Mouse (Mus musculus) ES-Bruce4 (cell line): ENCODE measurements around the gene Rcn3. TPM values are rescaled to one million over a fixed set of nuclear protein-coding genes. Genes with fewer than 3 reads are reported as not detected.

Experiments
- H3K27ac ChIP-seq: 2 replicates; pipeline ENCODE4 v1.5.1; 2012; ENCODE audit warnings: low read length, inconsistent platforms; ENCODE audit not compliant: insufficient read depth
- H3K27me3 ChIP-seq: 2 replicates; pipeline ENCODE4 v1.6.1; 2012; ENCODE audit warnings: mild to moderate bottlenecking, low read length, inconsistent platforms; ENCODE audit not compliant: control insufficient read depth, poor library complexity, insufficient read depth, severe bottlenecking
- H3K36me3 ChIP-seq: 2 replicates; pipeline ENCODE4 v1.6.1; 2012; ENCODE audit warnings: inconsistent platforms, mild to moderate bottlenecking, low read length, moderate library complexity; ENCODE audit not compliant: control insufficient read depth, poor library complexity, insufficient read depth, severe bottlenecking
- H3K4me1 ChIP-seq: one replicate; pipeline ENCODE4 v1.8.1; 2011; ENCODE audit warnings: low read length; ENCODE audit not compliant: control insufficient read depth, insufficient read depth
- H3K4me3 ChIP-seq: 2 replicates; pipeline ENCODE4 v1.5.1; 2011; ENCODE audit warnings: low read depth, mild to moderate bottlenecking, low read length
- H3K9ac ChIP-seq: 2 replicates; pipeline ENCODE4 v1.6.1; 2012; ENCODE audit warnings: low read depth, mild to moderate bottlenecking, inconsistent platforms; ENCODE audit not compliant: poor library complexity, severe bottlenecking
- H3K9me3 ChIP-seq: replicated peaks from 2 replicates; pipeline ENCODE4 v1.6.1; 2012; ENCODE audit warnings: mild to moderate bottlenecking, low read length, inconsistent platforms; ENCODE audit not compliant: control insufficient read depth, poor library complexity, insufficient read depth, severe bottlenecking
- CTCF ChIP-seq: IDR thresholded peaks from one replicate; pipeline ENCODE4 v1.8.1; 2011; ENCODE audit warnings: low read depth, low read length
- EP300 ChIP-seq: IDR thresholded peaks from 2 replicates; pipeline ENCODE4 v1.6.1; 2011; ENCODE audit warnings: low read depth, low read length; ENCODE audit not compliant: insufficient read depth
- POLR2A ChIP-seq: IDR thresholded peaks from one replicate; pipeline ENCODE4 v1.8.1; 2011; ENCODE audit warnings: low read length; ENCODE audit not compliant: insufficient read depth
- polyA plus RNA-seq: library from polyadenylated mRNA; stranded (reverse); fragments of >200 nt; gene quantifications from 2 replicates; pipeline ENCODE4 v1.2.4, GENCODE M21; 2011; ENCODE audit warnings: low read depth; ENCODE audit not compliant: missing spikeins, insufficient read depth, insufficient read length

The Rcn3 gene
- polyA plus RNA-seq, 1 experiment = 66.7 TPM

- H3K9ac ChIP-seq = no peak overlapping the region
- no peaks in the 10 kb centered on the region for H3K27me3 ChIP-seq
- no peak overlapping the region for H3K27ac ChIP-seq
- no peak for TF ChIP-seq POLR2A
- no peak for TF ChIP-seq CTCF
- no peak for TF ChIP-seq EP300
- H3K36me3 ChIP-seq = peaks cover 64% of the 10 kb centered on the region
- no peaks in the 10 kb centered on the region for H3K4me1 ChIP-seq
- H3K9me3 ChIP-seq = no peaks in the 10 kb centered on the region
- no peak overlapping the region for H3K4me3 ChIP-seq
These were observed 51.2 kb downstream of the Rcn3 start for GRCm38 (mm10) chr7:45040851-45041250.

- no peak overlapping the region for H3K4me3 ChIP-seq
- no peak overlapping the region for H3K9ac ChIP-seq
- no peaks in the 10 kb centered on the region for H3K27me3 ChIP-seq
- no peaks in the 10 kb centered on the region for H3K9me3 ChIP-seq
- H3K27ac ChIP-seq = no peak overlapping the region
- peaks cover 69% of the 10 kb centered on the region for H3K36me3 ChIP-seq
- no peaks in the 10 kb centered on the region for H3K4me1 ChIP-seq
- TF ChIP-seq POLR2A (no peak), CTCF (no peak), EP300 (no peak)
These were observed 53.6 kb downstream of the Rcn3 start for GRCm38 (mm10) chr7:45038411-45038810.

- Histone ChIP-seq H3K4me3 (no peak overlapping the region), H3K9me3 (no peaks in the 10 kb centered on the region), H3K36me3 (peaks cover 68% of the 10 kb centered on the region), H3K27ac (no peak overlapping the region), H3K9ac (no peak overlapping the region), H3K27me3 (no peaks in the 10 kb centered on the region), H3K4me1 (no peaks in the 10 kb centered on the region)
- TF ChIP-seq CTCF = peak; percentile 83
- no peak for TF ChIP-seq POLR2A
These were observed 54.2 kb downstream of the Rcn3 start for GRCm38 (mm10) chr7:45037720-45038361.

- Histone ChIP-seq H3K4me3 (no peak overlapping the region), H3K27ac (no peak overlapping the region), H3K36me3 (peaks cover 65% of the 10 kb centered on the region), H3K4me1 (no peaks in the 10 kb centered on the region), H3K9me3 (no peaks in the 10 kb centered on the region), H3K9ac (no peak overlapping the region), H3K27me3 (no peaks in the 10 kb centered on the region)
- TF ChIP-seq POLR2A (no peak), EP300 (no peak), CTCF (no peak)
These were observed 55.3 kb downstream of the Rcn3 start for GRCm38 (mm10) chr7:45036702-45037101.

GRCm38 (mm10) chr7:45035631-45036030 is 56.4 kb downstream of the Rcn3 start:
- Histone ChIP-seq H3K27me3 (no peaks in the 10 kb centered on the region), H3K4me1 (no peaks in the 10 kb centered on the region), H3K9ac (no peak overlapping the region), H3K9me3 (no peaks in the 10 kb centered on the region), H3K27ac (no peak overlapping the region), H3K36me3 (peaks cover 64% of the 10 kb centered on the region), H3K4me3 (no peak overlapping the region)
- TF ChIP-seq CTCF (no peak), EP300 (no peak), POLR2A (no peak)

GRCm38 (mm10) chr7:45033722-45034359 is 58.2 kb downstream of the Rcn3 start:
- H3K9me3 ChIP-seq = no peaks in the 10 kb centered on the region
- peaks cover 62% of the 10 kb centered on the region for H3K36me3 ChIP-seq
- H3K4me1 ChIP-seq = no peaks in the 10 kb centered on the region
- no peak overlapping the region for H3K4me3 ChIP-seq
- H3K9ac ChIP-seq = no peak overlapping the region
- no peak overlapping the region for H3K27ac ChIP-seq
- TF ChIP-seq POLR2A = no peak
- TF ChIP-seq CTCF = no peak
- no peak for TF ChIP-seq EP300
- no peaks in the 10 kb centered on the region for H3K27me3 ChIP-seq

Other genes starting within 250 kb of the Rcn3 start
- gene Akt1s1, start 243.2 kb downstream of the Rcn3 start, polyA plus RNA-seq = 38.1 and 38.3 TPM in 2 replicates
- gene Tbc1d17, start 243.1 kb downstream of the Rcn3 start, polyA plus RNA-seq = 33.9 and 46.7 TPM in 2 replicates
- 22.3 and 30.3 TPM in 2 replicates for gene Pnkp, start 235.1 kb downstream of the Rcn3 start, polyA plus RNA-seq
- gene Ptov1, start 222.4 kb downstream of the Rcn3 start, polyA plus RNA-seq = 153 and 160 TPM in 2 replicates
- 54.0 and 65.6 TPM in 2 replicates for gene Med25, start 199.5 kb downstream of the Rcn3 start, polyA plus RNA-seq
- gene Fuz, start 196.1 kb downstream of the Rcn3 start, polyA plus RNA-seq = 15.5 and 17.5 TPM in 2 replicates
- gene Ap2a1, start 162.7 kb downstream of the Rcn3 start, polyA plus RNA-seq = 88.5 and 107 TPM in 2 replicates
- gene Tsks, start 149.0 kb downstream of the Rcn3 start, polyA plus RNA-seq = not detected in 2 replicates
- gene Cpt1c, start 117.4 kb downstream of the Rcn3 start, polyA plus RNA-seq = 73.3 and 84.5 TPM in 2 replicates
- 461 and 485 TPM in 2 replicates for gene Prmt1, start 105.7 kb downstream of the Rcn3 start, polyA plus RNA-seq
- 56.1 and 57.5 TPM in 2 replicates for gene Irf3, start 94.6 kb downstream of the Rcn3 start, polyA plus RNA-seq
- gene Bcl2l12, start 93.5 kb downstream of the Rcn3 start, polyA plus RNA-seq = 41.9 and 46.8 TPM in 2 replicates
- 64.2 and 73.2 TPM in 2 replicates for gene Scaf1, start 75.9 kb downstream of the Rcn3 start, polyA plus RNA-seq
- 72.4 and 80.4 TPM in 2 replicates for gene Rras, start 74.3 kb downstream of the Rcn3 start, polyA plus RNA-seq
- gene Prr12, start 39.3 kb downstream of the Rcn3 start, polyA plus RNA-seq = 35.0 and 35.5 TPM in 2 replicates
- gene Nosip, start 29.8 kb downstream of the Rcn3 start, polyA plus RNA-seq = 58.1 and 62.4 TPM in 2 replicates
- 7.7 and 12.0 TPM in 2 replicates for gene Prrg2, start 29.5 kb downstream of the Rcn3 start, polyA plus RNA-seq
- 2.0 and 2.5 TPM in 2 replicates for gene Fcgrt, start 11.6 kb upstream of the Rcn3 start, polyA plus RNA-seq
- 2,753 and 2,969 TPM in 2 replicates for gene Rps11, start 32.2 kb upstream of the Rcn3 start, polyA plus RNA-seq
- 3,729 and 4,020 TPM in 2 replicates for gene Rpl13a, start 36.5 kb upstream of the Rcn3 start, polyA plus RNA-seq
- not detected in 2 replicates for gene Gm45713, start 44.0 kb upstream of the Rcn3 start, polyA plus RNA-seq
- gene Flt3l, start 44.2 kb upstream of the Rcn3 start, polyA plus RNA-seq = 3.0 and 3.7 TPM in 2 replicates
- 38.5 and 43.6 TPM in 2 replicates for gene Pih1d1, start 62.1 kb upstream of the Rcn3 start, polyA plus RNA-seq
- 36.9 and 44.2 TPM in 2 replicates for gene Aldh16a1, start 62.4 kb upstream of the Rcn3 start, polyA plus RNA-seq
- 0.94 and 1.6 TPM in 2 replicates for gene Slc17a7, start 71.7 kb upstream of the Rcn3 start, polyA plus RNA-seq
- 0.68 and 1.2 TPM in 2 replicates for gene Gfy, start 87.3 kb upstream of the Rcn3 start, polyA plus RNA-seq
- gene Pth2, start 88.8 kb upstream of the Rcn3 start, polyA plus RNA-seq = not detected in 2 replicates
- gene Ccdc155, start 112.7 kb upstream of the Rcn3 start, polyA plus RNA-seq = 2.2 and 2.6 TPM in 2 replicates
- 4.2 and 8.6 TPM in 2 replicates for gene Dkkl1, start 119.9 kb upstream of the Rcn3 start, polyA plus RNA-seq
- gene Tead2, start 123.5 kb upstream of the Rcn3 start, polyA plus RNA-seq = 147 and 152 TPM in 2 replicates
- 2.2 and 3.4 TPM in 2 replicates for gene Cd37, start 146.9 kb upstream of the Rcn3 start, polyA plus RNA-seq
- gene Slc6a16, start 148.9 kb upstream of the Rcn3 start, polyA plus RNA-seq = 0.55 and 0.63 TPM in 2 replicates
- not detected in 2 replicates for gene Slc6a21, start 185.3 kb upstream of the Rcn3 start, polyA plus RNA-seq
- 18.9 and 19.8 TPM in 2 replicates for gene Trpm4, start 241.6 kb upstream of the Rcn3 start, polyA plus RNA-seq
- 5.2 and 6.9 TPM in 2 replicates for gene Hrc, start 243.1 kb upstream of the Rcn3 start, polyA plus RNA-seq